Mouse (Mus musculus) lung, embryonic 14.5 days (tissue): ENCODE data around the gene Olfr780. TPM values are rescaled to one million over a fixed set of nuclear protein-coding genes. Genes with fewer than 3 reads are reported as not detected.

Experiments
- ATAC-seq: fragments of 200-750 bp; cut with Nextera tagmentation; 2 replicates; pipeline ENCODE4 v1.8.0; 2017; ENCODE audit warnings: mild to moderate bottlenecking, moderate TSS enrichment, moderate library complexity; ENCODE audit not compliant: insufficient read depth
- DNase-seq: peaks from one replicate; pipeline ENCODE4 v3.0.0-alpha.2; 2015
- H3K27ac ChIP-seq: fragments of 300-500 bp; sonication (generic); 2 replicates; pipeline ENCODE4 v1.5.1; 2014; ENCODE audit warnings: low read depth, mild to moderate bottlenecking, moderate library complexity
- H3K27me3 ChIP-seq: fragments of 300-500 bp; sonication (generic); 2 replicates; pipeline ENCODE4 v1.6.1; 2014; ENCODE audit warnings: low read length, control low read depth; ENCODE audit not compliant: insufficient read depth
- H3K36me3 ChIP-seq: fragments of 300-500 bp; sonication (generic); 2 replicates; pipeline ENCODE4 v1.6.1; 2014; ENCODE audit warnings: control low read depth; ENCODE audit not compliant: insufficient read depth
- H3K4me1 ChIP-seq: fragments of 300-500 bp; sonication (generic); 2 replicates; pipeline ENCODE4 v1.6.1; 2014; ENCODE audit warnings: antibody characterized with exemption, control low read depth; ENCODE audit not compliant: insufficient read depth
- H3K4me2 ChIP-seq: fragments of 300-500 bp; sonication (generic); 2 replicates; pipeline ENCODE4 v1.6.1; 2014; ENCODE audit warnings: mild to moderate bottlenecking
- H3K4me3 ChIP-seq: fragments of 300-500 bp; sonication (generic); 2 replicates; pipeline ENCODE4 v1.5.1; 2014; ENCODE audit warnings: low read depth, low read length
- H3K9ac ChIP-seq: fragments of 300-500 bp; sonication (generic); 2 replicates; pipeline ENCODE4 v1.6.1; 2014
- H3K9me3 ChIP-seq: fragments of 300-500 bp; sonication (generic); 2 replicates; pipeline ENCODE4 v1.6.1; 2016; ENCODE audit warnings: low read depth, low read length, control low read depth
- CTCF ChIP-seq: IDR thresholded peaks from 2 replicates; pipeline ENCODE4 v1.5.1; 2016; ENCODE audit warnings: antibody characterized with exemption, low read depth
- WGBS: fragments of 180-500 bp; shearing (Covaris S2); extraction: QIAGEN DNeasy Blood & Tissue Kit; methylation state at CpG from one replicate; pipeline ENCODE4 v1.1.7; 2014; 5-methylcytosine and 5-hydroxymethylcytosine counted together
- polyA plus RNA-seq: library from polyadenylated mRNA; unstranded; fragments of >200 nt; fragmentation: Nextera tagmentation; extraction: Ambion mirVana; gene quantifications from 2 replicates; pipeline ENCODE4 v1.2.1, GENCODE M21; 2014

Olfr780 gene
- polyA plus RNA-seq, 1 experiment from 2014 or later = not detected

DNA sequence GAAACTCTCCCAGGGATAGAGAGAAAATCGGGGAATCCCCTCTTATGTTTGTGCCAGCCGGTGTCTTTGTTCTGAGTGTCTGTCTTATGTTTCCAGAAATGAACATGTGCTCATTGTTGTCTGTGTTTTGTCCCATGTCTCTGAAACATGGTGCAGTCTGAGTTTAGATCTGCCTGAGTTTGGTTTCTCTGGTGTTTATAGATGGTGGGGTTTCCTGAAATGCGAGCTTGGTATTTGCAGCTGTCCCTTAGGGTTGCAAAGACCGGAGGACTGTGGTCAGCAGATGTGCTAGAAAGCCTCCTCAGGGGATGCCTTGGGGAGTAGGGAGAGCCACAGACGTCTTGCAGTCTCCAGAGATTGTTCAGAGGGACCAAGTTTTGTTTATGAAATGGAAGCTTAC, 39.4 kb downstream of the Olfr780 start:
- no peaks in the 10 kb centered on the region for H3K9me3 ChIP-seq
- H3K36me3 ChIP-seq = no peaks in the 10 kb centered on the region
- no peak for ATAC-seq
- no peaks in the 10 kb centered on the region for H3K4me1 ChIP-seq
- 75% methylated on average over 5 of the region's 5 CpGs for WGBS
- DNase-seq = no peak
- no peak overlapping the region for H3K9ac ChIP-seq
- no peak for TF ChIP-seq CTCF
- no peak overlapping the region for H3K4me2 ChIP-seq
- no peaks in the 10 kb centered on the region for H3K27me3 ChIP-seq
- H3K4me3 ChIP-seq = no peak overlapping the region
- H3K27ac ChIP-seq = no peak overlapping the region

Other genes with a start within 250 kb of the Olfr780 start
- not detected in 2 replicates for gene Olfr766-ps1, start 249.1 kb upstream of the Olfr780 start, polyA plus RNA-seq
- gene Olfr767, start 235.2 kb upstream of the Olfr780 start, polyA plus RNA-seq = not detected in 2 replicates
- gene Olfr768, start 218.7 kb upstream of the Olfr780 start, polyA plus RNA-seq = not detected in 2 replicates
- gene Olfr769, start 200.3 kb upstream of the Olfr780 start, polyA plus RNA-seq = not detected in 2 replicates
- gene Olfr770, start 179.1 kb upstream of the Olfr780 start, polyA plus RNA-seq = not detected in 2 replicates
- gene Olfr771, start 153.4 kb upstream of the Olfr780 start, polyA plus RNA-seq = not detected in 2 replicates
- gene Olfr772, start 140.2 kb upstream of the Olfr780 start, polyA plus RNA-seq = not detected in 2 replicates
- gene Olfr773, start 130.7 kb upstream of the Olfr780 start, polyA plus RNA-seq = not detected in 2 replicates
- not detected in 2 replicates for gene Olfr774, start 81.9 kb upstream of the Olfr780 start, polyA plus RNA-seq
- gene Olfr775, start 69.7 kb upstream of the Olfr780 start, polyA plus RNA-seq = not detected in 2 replicates
- gene Olfr776, start 59.0 kb upstream of the Olfr780 start, polyA plus RNA-seq = not detected in 2 replicates
- gene Olfr777, start 46.6 kb upstream of the Olfr780 start, polyA plus RNA-seq = not detected in 2 replicates
- gene Olfr781, start 10.7 kb downstream of the Olfr780 start, polyA plus RNA-seq = not detected in 2 replicates
- not detected in 2 replicates for gene Olfr782, start 30.7 kb downstream of the Olfr780 start, polyA plus RNA-seq
- gene Olfr784, start 66.0 kb downstream of the Olfr780 start, polyA plus RNA-seq = 0.05 and 0.08 TPM in 2 replicates
- gene Olfr785, start 87.3 kb downstream of the Olfr780 start, polyA plus RNA-seq = not detected in 2 replicates
- gene Olfr786, start 109.2 kb downstream of the Olfr780 start, polyA plus RNA-seq = not detected in 2 replicates
- gene Olfr787, start 143.7 kb downstream of the Olfr780 start, polyA plus RNA-seq = not detected in 2 replicates
- gene Olfr788, start 152.9 kb downstream of the Olfr780 start, polyA plus RNA-seq = not detected in 2 replicates
- gene Olfr789, start 166.6 kb downstream of the Olfr780 start, polyA plus RNA-seq = not detected in 2 replicates
- gene Olfr790, start 180.4 kb downstream of the Olfr780 start, polyA plus RNA-seq = not detected in 2 replicates
- not detected in 2 replicates for gene Olfr791, start 203.7 kb downstream of the Olfr780 start, polyA plus RNA-seq
- gene Olfr792, start 221.0 kb downstream of the Olfr780 start, polyA plus RNA-seq = not detected in 2 replicates
- not detected in 2 replicates for gene Olfr794, start 249.5 kb downstream of the Olfr780 start, polyA plus RNA-seq